Mouse (Mus musculus) heart, adult 18-20 months (tissue): ENCODE results near the gene Fam107b. TPM values are rescaled to one million over a fixed set of nuclear protein-coding genes. Genes with fewer than 3 reads are reported as not detected.
A peak's percentile ranks its signal among the peaks of the same experiment; 100 is the strongest.

Experiments
- DNase-seq, 2 experiments: peaks; one replicate each; pipeline ENCODE4 v3.0.0; 2021 to 2022; ENCODE audit warnings: mixed read lengths in 1 of 2
- long read RNA-seq, 2 experiments: library from polyadenylated mRNA; stranded (forward); transcript quantifications; one replicate each; pipeline ENCODE4 v2.0.0; 2021
- total RNA-seq, 2 experiments: library from RNA; stranded (reverse); gene quantifications; 2 replicates each; pipeline ENCODE4 v1.2.3; 2021

The Fam107b gene
- total RNA-seq, result 10 to 100 TPM in 1 of 2 experiments, 1 to 10 TPM in 1; 5.5 to 11.9 TPM
- long read RNA-seq, experiment 1, partial matches to known transcripts, result 0 of 2 reads
- long read RNA-seq, experiment 1, other reads (novel, unspliced or antisense), result 1 of 2 reads
- long read RNA-seq, experiment 2, partial matches to known transcripts, result 0 of 3 reads
- long read RNA-seq, experiment 2, other reads (novel, unspliced or antisense), result 1 of 3 reads

- no peak for DNase-seq
These were observed at the start of gene Fam107b for GRCm38 (mm10) chr2:3570186-3570585. Fam107b (plus strand) TSS chr2:3570488.

- DNase-seq, result no peak
These were observed 47.7 kb upstream of the Fam107b start for GRCm38 (mm10) chr2:3522558-3522957.

GRCm38 (mm10) chr2:3526288-3526687, 44.0 kb upstream of the Fam107b start:
- no peak for DNase-seq

GRCm38 (mm10) chr2:3541307-3542079, 28.8 kb upstream of the Fam107b start:
- DNase-seq, result no peak

GRCm38 (mm10) chr2:3546055-3546454, 24.2 kb upstream of the Fam107b start:
- no peak for DNase-seq

- DNase-seq, result peak; percentile 24 to 55
These were observed 23.7 kb upstream of the Fam107b start for GRCm38 (mm10) chr2:3546588-3546987.

GRCm38 (mm10) chr2:3570606-3571005, 318 bp downstream of the Fam107b start:
- DNase-seq, result no peak

GRCm38 (mm10) chr2:3573883-3574282, 3.6 kb downstream of the Fam107b start:
- no peak for DNase-seq

- DNase-seq, result no peak
These were observed 4.9 kb downstream of the Fam107b start for GRCm38 (mm10) chr2:3575140-3575539.

GRCm38 (mm10) chr2:3576346-3576745, 6.1 kb downstream of the Fam107b start:
- DNase-seq, result no peak

- no peak for DNase-seq
These were observed 6.9 kb downstream of the Fam107b start for GRCm38 (mm10) chr2:3577216-3577615.

- no peak for DNase-seq
These were observed 8.1 kb downstream of the Fam107b start for GRCm38 (mm10) chr2:3578180-3578902.

GRCm38 (mm10) chr2:3579316-3579902, 9.1 kb downstream of the Fam107b start:
- DNase-seq, result peak in 1 of 2 experiments; percentile 3

- no peak for DNase-seq
These were observed 12.5 kb downstream of the Fam107b start for GRCm38 (mm10) chr2:3582830-3583229.

- no peak for DNase-seq
These were observed 15.0 kb downstream of the Fam107b start for GRCm38 (mm10) chr2:3585231-3585783.

GRCm38 (mm10) chr2:3590086-3590915, 20.0 kb downstream of the Fam107b start:
- peak in 1 of 2 experiments; percentile 9 for DNase-seq

GRCm38 (mm10) chr2:3590916-3591197, 20.6 kb downstream of the Fam107b start:
- no peak for DNase-seq

GRCm38 (mm10) chr2:3594663-3595318, 24.5 kb downstream of the Fam107b start:
- no peak for DNase-seq

- DNase-seq, result no peak
These were observed 30.1 kb downstream of the Fam107b start for GRCm38 (mm10) chr2:3600421-3600820.

GRCm38 (mm10) chr2:3602599-3602998, 32.3 kb downstream of the Fam107b start:
- DNase-seq, result no peak

GRCm38 (mm10) chr2:3603181-3603580, 32.9 kb downstream of the Fam107b start:
- DNase-seq, result no peak
